Mouse (Mus musculus) testis, adult 2 months (tissue): Measurements from ENCODE around the gene G0s2.

Experiments used
- CTCF ChIP-seq: fragments of 200-500 bp; IDR thresholded peaks from 2 replicates; pipeline ENCODE4 v1.5.1; 2012; ENCODE audit warnings: low read depth, mild to moderate bottlenecking, inconsistent platforms, low read length, moderate library complexity; ENCODE audit not compliant: control insufficient read depth, insufficient read depth, insufficient replicate concordance
- POLR2A ChIP-seq: fragments of 200-500 bp; IDR thresholded peaks from 2 replicates; pipeline ENCODE4 v1.6.1; 2012; ENCODE audit warnings: low read depth, mild to moderate bottlenecking, inconsistent platforms, low read length, moderate library complexity; ENCODE audit not compliant: control insufficient read depth

DNA sequence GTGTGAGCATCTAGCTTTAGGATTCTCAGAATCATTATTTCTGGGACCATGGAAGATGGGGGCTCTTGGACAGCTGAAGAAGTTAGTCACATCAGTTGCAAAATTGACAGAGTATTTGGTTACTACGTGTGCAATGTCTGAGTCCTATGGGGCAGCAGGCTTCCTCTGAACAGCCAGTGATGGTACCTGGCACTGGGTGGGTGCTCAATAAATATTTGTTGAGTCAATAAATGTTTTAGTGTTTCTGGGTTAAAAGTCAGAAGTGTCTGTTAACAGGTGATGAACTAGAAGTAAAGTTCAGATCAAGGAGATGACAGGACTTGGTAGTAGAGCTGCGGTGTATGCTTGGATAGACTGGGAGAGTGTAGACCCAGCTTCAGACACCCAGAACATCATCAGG is 14.6 kb upstream of the G0s2 start:
- TF ChIP-seq CTCF (no peak), POLR2A (no peak)
